Mouse (Mus musculus) heart, postnatal 14 days (tissue): ENCODE measurements around the gene Nr4a3. TPM values are rescaled to one million over a fixed set of nuclear protein-coding genes. Genes with fewer than 3 reads are reported as not detected.

ENCODE experiments used
- DNase-seq, 2 experiments: peaks; one replicate each; pipeline ENCODE4 v3.0.0; 2021 to 2022
- intact Hi-C: fragments of 180-260 bp; cut with DNase I; formaldehyde crosslinking; loops from one replicate; pipeline ENCODE4 v1.15.1; 2025
- long read RNA-seq, 2 experiments: library from polyadenylated mRNA; stranded (forward); transcript quantifications; one replicate each; pipeline ENCODE4 v2.0.0; 2021
- total RNA-seq, 2 experiments: library from RNA; stranded (reverse); gene quantifications; 2 replicates each; pipeline ENCODE4 v1.2.3; 2021

Nr4a3 gene
- 10 to 100 TPM in 1 of 2 experiments, 1 to 10 TPM in 1; 4.0 to 12.0 TPM for total RNA-seq
- long read RNA-seq, experiment 1, partial matches to known transcripts: 1 of 1 reads
- long read RNA-seq, experiment 1, other reads (novel, unspliced or antisense): 0 of 1 reads
- long read RNA-seq, experiment 2: 0 reads

- intact Hi-C loops: loop anchor here (5.0 to 10.0 kb wide), 5 partner anchors 97 to 990 kb away; partner anchors contain the start of gene Anks6
- DNase-seq: peak; percentile 89 to 91
Observed at GRCm38 (mm10) chr4:48044491-48045211, at the start of gene Nr4a3. Nr4a3 (plus strand) TSS chr4:48045153.

- no peak for DNase-seq
- intact Hi-C loops: no loop called here
Observed at GRCm38 (mm10) chr4:48002969-48003368, 42.0 kb upstream of the Nr4a3 start.

- DNase-seq: no peak
- intact Hi-C loops: no loop called here
Observed at GRCm38 (mm10) chr4:48003456-48003855, 41.5 kb upstream of the Nr4a3 start.

GRCm38 (mm10) chr4:48006355-48006754 lies 38.6 kb upstream of the Nr4a3 start:
- intact Hi-C loops: no loop called here
- no peak for DNase-seq

GRCm38 (mm10) chr4:48012209-48012608 lies 32.7 kb upstream of the Nr4a3 start:
- intact Hi-C loops: no loop called here
- DNase-seq: no peak

GRCm38 (mm10) chr4:48022966-48023365 lies 22.0 kb upstream of the Nr4a3 start:
- intact Hi-C loops: no loop called here
- no peak for DNase-seq

GRCm38 (mm10) chr4:48029652-48030051 lies 15.3 kb upstream of the Nr4a3 start:
- intact Hi-C loops: no loop called here
- DNase-seq: no peak

GRCm38 (mm10) chr4:48034287-48034686 lies 10.7 kb upstream of the Nr4a3 start:
- no peak for DNase-seq
- intact Hi-C loops: no loop called here

- DNase-seq: no peak
- intact Hi-C loops: no loop called here
Observed at GRCm38 (mm10) chr4:48037646-48038045, 7.3 kb upstream of the Nr4a3 start.

- intact Hi-C loops: no loop called here
- no peak for DNase-seq
Observed at GRCm38 (mm10) chr4:48038847-48039246, 6.1 kb upstream of the Nr4a3 start.

- DNase-seq: no peak
- intact Hi-C loops: loop anchor here (5.0 to 10.0 kb wide), 4 partner anchors 92 to 985 kb away; partner anchors contain the start of gene Anks6
Observed at GRCm38 (mm10) chr4:48039736-48040135, 5.2 kb upstream of the Nr4a3 start.

GRCm38 (mm10) chr4:48042466-48042785 lies 2.5 kb upstream of the Nr4a3 start:
- intact Hi-C loops: loop anchor here (5.0 to 10.0 kb wide), 4 partner anchors 95 to 988 kb away; partner anchors contain the start of gene Anks6
- DNase-seq: no peak

GRCm38 (mm10) chr4:48042786-48043701 lies 1.9 kb upstream of the Nr4a3 start:
- intact Hi-C loops: loop anchor here (5.0 to 10.0 kb wide), 4 partner anchors 96 to 988 kb away; partner anchors contain the start of gene Anks6
- DNase-seq: peak; percentile 95 to 96

- no peak for DNase-seq
- intact Hi-C loops: loop anchor here (5.0 to 10.0 kb wide), 4 partner anchors 97 to 989 kb away; partner anchors contain the start of gene Anks6
Observed at GRCm38 (mm10) chr4:48044141-48044490, 837 bp upstream of the Nr4a3 start.

- intact Hi-C loops: loop anchor here (5.0 to 10.0 kb wide), 3 partner anchors 468 to 990 kb away; partner anchors contain the start of gene Anks6
- peak; percentile 44 to 45 for DNase-seq
Observed at GRCm38 (mm10) chr4:48045281-48045720, 348 bp downstream of the Nr4a3 start.

- peak; percentile 28 to 34 for DNase-seq
- intact Hi-C loops: loop anchor here (2.0 to 10.0 kb wide), 4 partner anchors 79 to 991 kb away; partner anchors contain the start of genes Anks6 and Stx17
Observed at GRCm38 (mm10) chr4:48045721-48046460, 938 bp downstream of the Nr4a3 start.

GRCm38 (mm10) chr4:48046461-48046901 lies 1.5 kb downstream of the Nr4a3 start:
- intact Hi-C loops: loop anchor here (2.0 to 10.0 kb wide), 4 partner anchors 78 to 992 kb away; partner anchors contain the start of genes Anks6 and Stx17
- peak; percentile 14 to 24 for DNase-seq

GRCm38 (mm10) chr4:48047136-48047765 lies 2.3 kb downstream of the Nr4a3 start:
- DNase-seq: peak; percentile 7 to 24
- intact Hi-C loops: loop anchor here (2.0 to 10.0 kb wide), 4 partner anchors 78 to 992 kb away; partner anchors contain the start of genes Anks6 and Stx17

- peak; percentile 27 to 39 for DNase-seq
- intact Hi-C loops: loop anchor here (2.0 to 10.0 kb wide), 4 partner anchors 77 to 993 kb away; partner anchors contain the start of genes Anks6 and Stx17
Observed at GRCm38 (mm10) chr4:48047766-48048371, 2.9 kb downstream of the Nr4a3 start.
